Mouse (Mus musculus) myocyte (in vitro differentiated cells): ENCODE data around the gene Fndc5.

Source experiments
- CEBPB ChIP-seq: IDR thresholded peaks from 2 replicates; pipeline ENCODE4 v1.6.1; 2011; ENCODE audit warnings: mild to moderate bottlenecking, moderate library complexity; ENCODE audit not compliant: poor library complexity, insufficient read depth, severe bottlenecking
- E2F4 ChIP-seq: IDR thresholded peaks from one replicate; pipeline ENCODE4 v1.6.1; 2011; ENCODE audit warnings: mild to moderate bottlenecking, control low read depth, moderate library complexity; ENCODE audit not compliant: insufficient read depth
- MAX ChIP-seq: IDR thresholded peaks from one replicate; pipeline ENCODE4 v1.6.1; 2011; ENCODE audit warnings: low read depth, mild to moderate bottlenecking, control low read depth
- MYOG ChIP-seq, 3 experiments: IDR thresholded peaks; one replicate each; pipeline ENCODE4 v1.6.1; 2011; ENCODE audit warnings: control low read depth in 2 of 3, low read depth in 2 of 3, mild to moderate bottlenecking in 2 of 3; ENCODE audit not compliant: insufficient read length in 2 of 3, control insufficient read depth in 1 of 3, insufficient read depth in 1 of 3
- POLR2A ChIP-seq: IDR thresholded peaks from one replicate; pipeline ENCODE4 v1.6.1; 2011; ENCODE audit warnings: low read depth, mild to moderate bottlenecking, control low read depth, moderate library complexity; ENCODE audit not compliant: insufficient read length
- POLR2AphosphoS2 ChIP-seq: IDR thresholded peaks from one replicate; pipeline ENCODE4 v1.6.1; 2011; ENCODE audit warnings: low read depth, control low read depth; ENCODE audit not compliant: insufficient read length
- REST ChIP-seq: IDR thresholded peaks from one replicate; pipeline ENCODE4 v1.6.1; 2011; ENCODE audit warnings: mild to moderate bottlenecking, control low read depth, moderate library complexity; ENCODE audit not compliant: insufficient read depth, insufficient read length
- SRF ChIP-seq: IDR thresholded peaks from one replicate; pipeline ENCODE4 v1.6.1; 2011; ENCODE audit warnings: low read depth; ENCODE audit not compliant: control insufficient read depth, insufficient read length
- TCF12 ChIP-seq: IDR thresholded peaks from one replicate; pipeline ENCODE4 v1.6.1; 2011; ENCODE audit warnings: mild to moderate bottlenecking, control low read depth; ENCODE audit not compliant: poor library complexity, insufficient read depth, severe bottlenecking
- USF1 ChIP-seq: IDR thresholded peaks from one replicate; pipeline ENCODE4 v1.6.1; 2011; ENCODE audit warnings: low read depth, mild to moderate bottlenecking, control low read depth, moderate library complexity

DNA sequence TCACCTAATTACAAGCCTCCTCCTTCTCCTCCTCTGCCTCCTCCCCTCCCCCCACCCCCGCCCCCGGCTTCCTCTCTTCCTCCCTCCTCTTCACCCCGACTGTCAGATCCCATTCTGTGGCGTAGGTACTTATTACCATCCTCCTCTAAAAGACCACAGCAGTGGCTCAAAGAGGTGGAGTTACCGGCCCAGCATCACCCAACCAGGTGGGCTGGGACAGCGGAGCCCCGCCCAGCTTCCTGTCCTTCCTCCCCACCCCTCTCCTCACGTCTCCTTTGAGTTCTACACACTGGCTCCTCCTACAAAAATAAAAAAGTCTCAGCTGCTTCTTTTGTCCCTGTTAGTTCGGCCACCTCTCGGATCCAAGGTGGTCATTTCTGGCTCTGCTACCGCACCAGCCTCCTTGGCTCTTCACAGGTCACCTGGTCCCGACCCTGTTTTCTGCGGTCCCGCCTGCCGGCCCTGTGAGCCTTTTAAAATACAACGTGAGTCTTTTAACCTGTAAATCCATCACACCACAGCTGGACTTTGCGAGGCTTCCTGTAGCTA, 6.0 kb upstream of the Fndc5 start:
- no peak for TF ChIP-seq POLR2A
- TF ChIP-seq USF1 = no peak
- no peak for TF ChIP-seq MAX
- no peak for TF ChIP-seq SRF
- TF ChIP-seq MYOG (IDR thresholded peaks at IDR 0.05; ENCODE audit: control insufficient read depth in 1 of 3, insufficient read depth in 1 of 3, insufficient read length in 2 of 3, low read depth in 2 of 3) = no peak
- no peak for TF ChIP-seq CEBPB
- no peak for TF ChIP-seq TCF12
- TF ChIP-seq POLR2AphosphoS2 = no peak
- no peak for TF ChIP-seq E2F4
- no peak for TF ChIP-seq REST
